Mouse (Mus musculus) heart, adult 11 months (tissue): ENCODE results near the gene Tubgcp2.

Experiments
- DNase-seq: peaks from one replicate; pipeline ENCODE4 v3.0.0; 2022

The Tubgcp2 gene

GRCm38 (mm10) chr7:139978278-139978892 lies 58.1 kb downstream of the Tubgcp2 start, which contains the start of gene 6430531B16Rik:
Gene 6430531B16Rik (minus strand): TSS chr7:139978755.
- peak; percentile 97 for DNase-seq

DNA sequence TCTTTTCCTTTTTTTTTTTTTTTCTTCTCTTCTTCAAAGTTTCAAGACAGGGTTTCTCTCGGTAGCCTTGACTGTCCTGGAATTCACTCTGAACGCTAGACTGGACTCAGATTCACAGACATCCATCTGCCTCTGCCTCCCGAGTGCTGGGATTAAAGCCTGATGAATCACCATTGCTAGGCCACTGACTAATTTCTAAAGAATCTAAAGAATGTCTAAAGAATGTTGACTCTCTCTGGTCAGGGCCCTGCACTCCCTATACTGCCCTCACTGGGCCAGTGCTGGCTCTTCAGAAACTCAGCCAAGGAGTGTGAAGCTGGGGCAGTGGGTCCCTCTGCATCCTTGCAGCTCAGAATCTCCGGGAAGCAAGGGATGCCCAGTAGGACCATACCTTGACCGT lies 61.0 kb downstream of the Tubgcp2 start:
- no peak for DNase-seq

DNA sequence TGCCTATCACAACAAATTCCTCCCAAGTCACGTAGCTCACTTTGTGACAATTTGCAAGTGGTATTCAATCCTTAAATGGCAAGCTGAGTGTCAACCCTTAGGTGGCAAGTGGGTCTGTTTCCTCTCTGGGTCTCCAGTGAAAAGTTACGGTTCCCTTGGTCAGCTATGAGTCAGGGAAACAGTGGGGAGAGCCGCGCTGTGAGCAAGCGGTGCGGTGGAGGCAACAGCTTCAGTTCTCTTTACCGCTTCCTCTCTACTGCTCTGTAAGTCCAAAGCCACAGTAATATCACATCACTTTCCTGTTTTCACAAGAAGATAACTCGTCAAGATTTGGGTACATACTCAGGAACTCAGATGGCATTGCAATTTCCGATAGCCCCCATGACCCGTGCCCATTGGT lies 62.2 kb downstream of the Tubgcp2 start:
- no peak for DNase-seq

DNA sequence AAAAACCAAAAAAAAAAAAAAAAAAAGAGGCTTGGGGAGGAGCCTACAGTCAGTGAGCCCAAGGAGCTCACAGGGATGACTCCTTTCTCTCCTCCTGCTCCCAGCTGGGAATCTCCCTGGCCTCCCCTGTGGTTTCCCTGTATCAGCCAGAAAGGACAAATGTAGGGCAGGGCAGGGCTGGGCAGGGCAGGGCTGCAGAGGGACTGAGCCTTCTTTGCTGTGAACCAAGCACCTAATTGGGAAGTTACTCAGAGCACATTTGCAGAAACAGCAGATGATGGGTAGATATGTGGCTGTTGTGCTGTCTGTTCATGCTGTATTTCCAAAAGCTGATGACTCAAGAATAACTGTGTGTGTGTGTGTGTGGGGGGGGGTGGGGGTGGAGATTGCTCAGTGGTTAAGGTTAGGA lies 63.5 kb downstream of the Tubgcp2 start:
- no peak for DNase-seq

DNA sequence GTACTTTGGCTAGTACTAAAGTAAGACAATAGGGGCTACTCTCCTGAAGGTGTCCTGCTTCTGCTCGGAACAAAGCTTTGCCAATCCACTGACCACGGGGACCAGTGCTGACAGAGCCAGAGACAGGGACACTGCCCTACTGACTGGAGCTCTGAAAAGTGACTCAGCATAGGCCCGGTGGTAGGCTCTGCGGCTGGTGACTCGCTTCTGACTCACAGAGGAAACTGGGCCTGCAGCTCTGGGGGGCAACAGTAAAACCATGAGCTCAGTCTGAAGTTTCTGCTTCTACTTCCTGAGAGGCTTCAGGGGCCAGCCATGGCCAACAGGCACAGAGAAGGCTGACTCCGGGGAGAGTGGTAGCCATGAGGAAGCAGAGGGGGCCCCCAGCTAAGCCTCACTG lies 65.0 kb downstream of the Tubgcp2 start:
- no peak for DNase-seq

GRCm38 (mm10) chr7:139970979-139971378 lies 65.5 kb downstream of the Tubgcp2 start:
- no peak for DNase-seq

GRCm38 (mm10) chr7:139970216-139970919 lies 66.1 kb downstream of the Tubgcp2 start:
- DNase-seq = no peak

DNA sequence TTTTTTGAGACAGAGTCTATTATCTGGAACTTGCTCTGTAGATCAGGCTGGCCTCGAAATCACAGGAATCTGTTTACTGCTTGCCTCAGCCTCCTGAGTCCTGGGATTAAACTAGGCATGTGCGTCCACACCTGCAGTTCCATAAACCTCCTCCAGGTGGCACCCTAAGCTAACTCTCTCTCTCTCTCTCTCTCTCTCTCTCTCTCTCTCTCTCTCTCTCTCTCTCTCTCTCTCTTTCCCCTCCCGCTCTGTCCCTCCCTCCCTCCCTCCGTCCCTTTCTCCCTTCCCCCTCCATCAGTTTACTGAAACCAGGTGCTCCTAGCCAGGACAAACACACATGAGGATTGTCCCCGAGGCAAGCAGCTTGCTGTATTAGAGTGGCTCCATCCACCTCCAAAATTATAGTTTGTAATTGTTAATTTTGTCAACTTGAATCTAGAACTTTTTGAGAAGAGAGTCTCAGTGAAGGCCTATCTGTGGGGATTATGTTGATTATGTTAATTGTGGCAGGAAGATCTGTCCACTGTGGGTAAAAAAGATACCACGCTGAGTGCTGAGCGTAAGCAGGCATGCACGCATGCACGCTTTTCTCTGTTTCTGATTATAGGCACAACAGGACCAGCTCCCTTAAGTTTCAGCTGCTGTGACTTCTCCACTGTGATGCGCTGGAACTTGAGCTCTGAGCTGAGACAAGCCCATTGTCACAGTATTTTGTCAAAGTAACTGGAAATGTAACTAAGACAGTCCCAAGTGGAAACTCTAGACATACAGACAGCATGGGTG lies 66.9 kb downstream of the Tubgcp2 start:
- DNase-seq = no peak

DNA sequence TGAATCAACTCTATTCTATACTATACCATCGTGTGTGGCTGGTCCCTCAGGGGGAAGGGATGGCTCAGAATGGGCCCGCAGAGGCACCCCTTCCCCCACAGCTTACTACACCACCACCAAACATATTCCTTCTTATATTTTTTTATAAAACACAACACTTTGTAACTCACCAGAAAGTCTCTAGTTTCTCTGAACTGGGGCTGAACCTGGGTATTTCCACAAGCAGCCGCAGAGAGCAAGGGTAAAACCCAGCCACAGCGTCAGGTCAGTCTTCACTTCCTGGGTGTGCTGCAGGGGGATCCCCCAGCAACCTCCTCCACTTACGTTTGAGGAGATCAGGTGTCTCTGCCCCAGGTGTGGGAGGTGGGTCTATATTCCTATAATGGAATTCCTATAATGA lies 68.0 kb downstream of the Tubgcp2 start:
- no peak for DNase-seq

DNA sequence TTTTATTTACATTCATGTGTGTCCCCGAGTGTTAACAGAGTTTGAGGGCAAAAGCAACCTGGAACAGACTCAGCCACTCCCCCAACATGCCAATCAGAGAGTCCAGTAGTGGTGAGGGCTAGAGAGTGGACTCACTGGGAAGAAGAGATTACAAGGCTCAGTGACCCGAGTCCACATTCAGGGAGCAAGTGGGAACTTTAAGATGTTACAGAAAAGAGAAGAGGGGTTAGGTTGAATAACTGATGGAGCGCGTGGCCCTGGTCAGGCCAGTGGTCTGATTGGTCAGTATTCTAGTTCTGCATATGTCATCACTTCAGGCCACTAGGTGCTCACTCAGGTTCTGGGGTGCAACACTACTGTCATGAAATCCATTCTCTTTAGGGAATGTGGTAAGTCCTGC lies 69.3 kb downstream of the Tubgcp2 start:
- DNase-seq = no peak

DNA sequence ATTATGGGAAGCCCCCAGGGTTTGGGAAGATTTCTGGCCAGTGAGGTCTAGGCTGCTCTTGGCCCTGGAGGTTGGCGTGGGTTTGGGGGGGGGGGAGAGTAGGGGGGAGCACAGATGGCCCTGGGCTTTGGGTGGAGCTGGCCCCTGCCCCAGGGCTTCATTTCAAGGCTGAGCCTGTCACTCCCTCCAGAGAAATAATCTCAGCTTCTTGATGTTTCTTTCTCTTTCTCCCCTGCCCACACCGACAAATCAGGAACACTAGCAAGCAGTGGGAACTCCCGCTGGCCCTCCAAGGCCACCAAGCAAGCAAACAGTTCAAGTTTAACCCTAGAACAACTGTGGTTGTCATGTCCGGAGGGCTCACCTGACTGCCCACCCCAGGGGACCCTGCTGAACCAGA lies 72.7 kb downstream of the Tubgcp2 start:
- DNase-seq = no peak

DNA sequence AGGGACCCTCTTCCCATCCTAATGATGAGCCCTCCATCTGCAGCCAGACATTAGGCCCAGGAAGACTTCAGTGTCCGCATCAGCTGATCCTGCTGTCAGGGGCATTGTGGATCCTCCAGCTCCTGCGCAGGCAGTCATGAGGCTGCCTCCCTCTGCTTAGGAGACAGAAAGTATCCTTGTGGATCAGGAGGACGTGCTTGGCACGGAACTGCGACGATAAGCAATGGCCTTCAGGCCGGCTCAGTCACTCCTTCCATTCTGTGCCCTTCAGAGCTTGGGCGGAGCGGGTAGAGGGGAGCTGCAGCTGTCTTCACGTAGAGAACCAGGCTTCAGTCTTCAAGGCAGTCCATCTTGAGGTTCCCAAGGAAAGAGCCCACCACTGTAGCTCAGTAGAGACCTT lies 75.3 kb downstream of the Tubgcp2 start:
- DNase-seq = no peak

- DNase-seq = no peak
Observed at GRCm38 (mm10) chr7:139957958-139958357, 78.5 kb downstream of the Tubgcp2 start.

DNA sequence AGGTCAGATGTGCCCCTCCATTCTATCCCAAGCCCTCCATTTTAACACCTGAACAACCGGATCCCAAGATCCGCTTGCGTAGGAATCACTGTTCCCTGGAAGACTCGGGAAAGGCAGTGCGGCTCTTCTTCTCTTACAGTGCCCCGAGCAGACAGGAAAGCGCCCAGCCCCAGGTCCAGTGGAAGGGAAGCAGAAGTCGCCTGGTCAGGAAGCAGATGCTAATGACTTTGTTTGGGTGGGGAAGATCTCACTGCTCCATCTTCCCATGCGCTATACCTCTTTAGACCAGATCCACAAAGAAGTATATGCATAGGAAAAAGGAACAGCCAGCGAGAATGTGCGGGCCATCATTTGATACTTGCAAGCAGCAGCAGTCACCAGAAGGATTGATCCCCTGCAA lies 79.0 kb downstream of the Tubgcp2 start:
- DNase-seq = no peak

GRCm38 (mm10) chr7:139956658-139957057 lies 79.8 kb downstream of the Tubgcp2 start:
- no peak for DNase-seq

- no peak for DNase-seq
Observed at GRCm38 (mm10) chr7:139955505-139955904, 81.0 kb downstream of the Tubgcp2 start.

- no peak for DNase-seq
Observed at GRCm38 (mm10) chr7:139951991-139952633, 84.4 kb downstream of the Tubgcp2 start.

- no peak for DNase-seq
Observed at GRCm38 (mm10) chr7:139951079-139951478, 85.4 kb downstream of the Tubgcp2 start.

DNA sequence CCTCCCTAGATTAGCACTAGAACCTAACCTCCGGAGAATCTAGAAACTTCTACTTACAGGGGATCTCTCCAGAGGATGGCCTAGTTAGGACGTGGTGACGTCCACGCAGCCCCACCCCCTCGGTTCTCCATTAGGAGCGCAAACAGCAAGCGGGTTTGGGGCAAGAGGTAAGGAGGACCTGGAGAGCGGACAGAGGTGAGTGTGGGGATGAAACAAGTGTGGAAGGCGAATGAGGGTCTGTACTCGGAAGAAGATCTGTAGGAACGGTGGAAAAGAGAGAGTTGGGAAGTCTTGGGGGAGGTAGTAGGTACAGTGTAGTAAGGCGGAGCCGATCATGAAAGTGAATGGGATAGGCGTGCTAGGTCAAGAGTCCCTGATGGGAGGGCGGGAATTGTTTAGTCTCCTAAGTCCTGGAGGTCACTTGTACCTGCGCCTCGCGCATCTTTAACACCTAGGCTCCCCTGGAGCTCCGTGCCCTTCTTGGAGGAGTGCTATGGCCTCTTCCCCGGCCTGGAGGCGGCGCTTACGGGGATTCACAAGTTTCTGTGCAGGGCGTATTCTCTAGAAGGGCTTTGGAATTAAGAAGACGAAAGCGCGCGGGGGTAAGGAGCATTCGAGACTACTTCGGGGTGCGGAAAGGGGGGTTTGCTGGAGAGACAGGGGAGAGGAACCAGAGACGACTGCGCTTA lies 86.0 kb downstream of the Tubgcp2 start:
- peak; percentile 93 for DNase-seq

DNA sequence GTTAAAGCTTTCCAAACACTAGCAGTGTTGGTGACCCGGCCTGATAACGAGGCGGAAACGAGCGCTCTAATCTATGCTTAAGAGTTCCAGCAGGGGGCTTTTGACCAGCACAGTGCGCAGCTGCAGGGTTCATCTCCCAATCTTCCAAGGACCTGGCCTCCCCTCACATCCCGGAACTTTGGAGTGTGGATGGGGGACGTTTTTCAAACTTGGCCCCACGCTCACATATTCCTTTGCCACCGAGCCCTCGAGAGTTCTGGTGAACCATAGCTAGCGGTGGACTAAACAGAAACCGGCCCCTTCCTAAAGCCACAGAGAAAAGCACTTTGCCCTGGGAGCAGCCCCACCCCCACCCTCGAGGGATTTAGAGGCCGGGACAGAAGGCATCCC lies 86.6 kb downstream of the Tubgcp2 start:
- DNase-seq = peak; percentile 96

DNA sequence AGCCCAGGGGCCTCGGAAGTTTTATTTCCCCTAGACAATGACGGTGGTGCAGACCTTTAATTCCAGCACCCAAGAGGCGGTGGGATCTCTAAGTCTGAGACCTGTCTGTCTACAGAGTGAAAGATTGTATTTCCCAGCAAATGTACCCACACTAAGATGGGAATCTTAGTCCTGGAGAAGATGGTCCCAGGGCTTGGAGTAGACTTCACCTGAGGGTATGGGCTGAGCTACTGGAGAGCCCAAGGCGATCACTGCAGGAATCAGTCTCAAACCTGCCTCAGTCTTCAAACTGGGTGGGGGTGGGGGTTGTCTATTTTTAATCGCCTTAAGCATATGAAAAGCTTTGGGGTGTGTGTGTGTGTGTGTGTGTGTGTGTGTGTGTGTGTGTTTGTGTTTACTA lies 90.4 kb downstream of the Tubgcp2 start:
- no peak for DNase-seq
